Mouse (Mus musculus): ENCODE results near the gene Rora.

GRCm38 (mm10) chr9:69371046-69371724 is 717.6 kb downstream of the Rora start:
- TF ChIP-seq CTCF (conservative IDR thresholded peaks at IDR 0.05; ENCODE audit: low read length), result no peak
- no peak for TF ChIP-seq NANOG (IDR thresholded peaks at IDR 0.05; ENCODE audit: borderline replicate concordance, low read length)
- no peak for TF ChIP-seq POU5F1 (IDR thresholded peaks at IDR 0.05; ENCODE audit: borderline replicate concordance, low read length)

All from E14TG2a.4 (cell line).